Mouse (Mus musculus): ENCODE measurements around the gene Akap17b. TPM values are rescaled to one million over a fixed set of nuclear protein-coding genes. Genes with fewer than 3 reads are reported as not detected.

Gene Akap17b
- polyA plus RNA-seq, 1 experiment from 2014 or later: 0.86 TPM

GRCm38 (mm10) chrX:36562079-36562478 is 83.1 kb downstream of the Akap17b start:
- H3K27ac ChIP-seq: no peak overlapping the region
- WGBS (ENCODE audit: insufficient replicate concordance): 27% methylated on average over 3 of the region's 3 CpGs
- H3K4me2 ChIP-seq: no peak overlapping the region

GRCm38 (mm10) chrX:36561650-36562049 is 83.5 kb downstream of the Akap17b start:
- H3K36me3 ChIP-seq: no peaks in the 10 kb centered on the region
- WGBS (ENCODE audit: insufficient replicate concordance): 8% methylated on average over 7 of the region's 7 CpGs
- H3K4me3 ChIP-seq: no peak overlapping the region
- ATAC-seq: no peak
- no peaks in the 10 kb centered on the region for H3K4me1 ChIP-seq
- no peak overlapping the region for H3K9ac ChIP-seq
- H3K27ac ChIP-seq: no peak overlapping the region
- H3K4me2 ChIP-seq: no peak overlapping the region
- no peaks in the 10 kb centered on the region for H3K27me3 ChIP-seq (replicated peaks)
- H3K9me3 ChIP-seq (replicated peaks): no peaks in the 10 kb centered on the region

More at GRCm38 (mm10) chrX:36562079-36562478, 83.1 kb downstream of the Akap17b start:
- no peaks in the 10 kb centered on the region for H3K27me3 ChIP-seq (replicated peaks)
- H3K36me3 ChIP-seq: no peaks in the 10 kb centered on the region
- no peaks in the 10 kb centered on the region for H3K9me3 ChIP-seq (replicated peaks)
- no peak overlapping the region for H3K9ac ChIP-seq
- ATAC-seq: no peak
- H3K4me3 ChIP-seq: no peak overlapping the region
- no peaks in the 10 kb centered on the region for H3K4me1 ChIP-seq

GRCm38 (mm10) chrX:36560170-36560569 is 85.0 kb downstream of the Akap17b start:
- Histone ChIP-seq H3K4me1 (no peaks in the 10 kb centered on the region), H3K4me3 (no peak overlapping the region), H3K9me3 (replicated peaks) (no peaks in the 10 kb centered on the region), H3K4me2 (no peak overlapping the region), H3K36me3 (no peaks in the 10 kb centered on the region), H3K27me3 (replicated peaks) (no peaks in the 10 kb centered on the region), H3K27ac (no peak overlapping the region), H3K9ac (no peak overlapping the region)
- ATAC-seq: no peak
- 47% methylated on average over 4 of the region's 4 CpGs for WGBS (ENCODE audit: insufficient replicate concordance)

Other genes starting within 250 kb of the Akap17b start
- not detected in 2 replicates for gene Gm6268, start 244.1 kb downstream of the Akap17b start, polyA plus RNA-seq (2016; fragmentation: Nextera tagmentation; extraction: Ambion mirVana)
- gene Gm14569, start 153.6 kb downstream of the Akap17b start, polyA plus RNA-seq (2016; fragmentation: Nextera tagmentation; extraction: Ambion mirVana): not detected in 2 replicates
- 97.7 and 100 TPM in 2 replicates for gene Pgrmc1, start 47.2 kb downstream of the Akap17b start, polyA plus RNA-seq (2016; fragmentation: Nextera tagmentation; extraction: Ambion mirVana)
- gene Slc25a43, start 98.3 kb upstream of the Akap17b start, polyA plus RNA-seq (2016; fragmentation: Nextera tagmentation; extraction: Ambion mirVana): 1.0 and 1.2 TPM in 2 replicates
- gene Slc25a5, start 150.3 kb upstream of the Akap17b start, polyA plus RNA-seq (2016; fragmentation: Nextera tagmentation; extraction: Ambion mirVana): 641 and 655 TPM in 2 replicates
- gene Ube2a, start 228.5 kb upstream of the Akap17b start, polyA plus RNA-seq (2016; fragmentation: Nextera tagmentation; extraction: Ambion mirVana): 88.0 and 89.9 TPM in 2 replicates
- 18.5 and 22.2 TPM in 2 replicates for gene C330007P06Rik, start 228.7 kb upstream of the Akap17b start, polyA plus RNA-seq (2016; fragmentation: Nextera tagmentation; extraction: Ambion mirVana)

Data from liver, embryonic 12.5 days (tissue).